Mouse (Mus musculus) limb, embryonic 12.5 days (tissue): Measurements from ENCODE around the gene Ntrk2. TPM values are rescaled to one million over a fixed set of nuclear protein-coding genes. Genes with fewer than 3 reads are reported as not detected.
"Not testable (repeated sequence)": the region's sequence is repeated elsewhere in the genome, so short reads cannot be mapped to it uniquely, and the experiment has no call there.

ENCODE experiments used
- ATAC-seq: fragments of 200-750 bp; cut with Nextera tagmentation; 2 replicates; pipeline ENCODE4 v1.8.0; 2017; ENCODE audit warnings: low read depth, moderate TSS enrichment; ENCODE audit not compliant: insufficient number of reproducible peaks, insufficient read depth, low FRiP score, low TSS enrichment
- H3K27ac ChIP-seq: fragments of 300-500 bp; sonication (generic); 2 replicates; pipeline ENCODE4 v1.5.1; 2016; ENCODE audit warnings: mild to moderate bottlenecking, moderate library complexity
- H3K27me3 ChIP-seq: fragments of 300-500 bp; sonication (generic); 2 replicates; pipeline ENCODE4 v1.6.1; 2016; ENCODE audit warnings: mild to moderate bottlenecking, moderate library complexity
- H3K36me3 ChIP-seq: fragments of 300-500 bp; sonication (generic); 2 replicates; pipeline ENCODE4 v1.6.1; 2016; ENCODE audit warnings: mild to moderate bottlenecking, moderate library complexity
- H3K4me1 ChIP-seq: fragments of 300-500 bp; sonication (generic); replicated peaks from 2 replicates; pipeline ENCODE4 v1.6.1; 2016
- H3K4me2 ChIP-seq: fragments of 300-500 bp; sonication (generic); 2 replicates; pipeline ENCODE4 v1.6.1; 2016; ENCODE audit warnings: mild to moderate bottlenecking, moderate library complexity
- H3K4me3 ChIP-seq: fragments of 300-500 bp; sonication (generic); replicated peaks from 2 replicates; pipeline ENCODE4 v1.5.1; 2016; ENCODE audit warnings: mild to moderate bottlenecking
- H3K9ac ChIP-seq: fragments of 300-500 bp; sonication (generic); replicated peaks from 2 replicates; pipeline ENCODE4 v1.6.1; 2016; ENCODE audit warnings: mild to moderate bottlenecking, moderate library complexity
- H3K9me3 ChIP-seq: fragments of 300-500 bp; sonication (generic); 2 replicates; pipeline ENCODE4 v1.6.1; 2016; ENCODE audit warnings: mild to moderate bottlenecking, moderate library complexity
- WGBS: fragments of 180-500 bp; shearing (Covaris S2); methylation state at CpG from one replicate; pipeline ENCODE4 v1.1.7; 2016; 5-methylcytosine and 5-hydroxymethylcytosine counted together
- polyA plus RNA-seq: library from polyadenylated mRNA; unstranded; fragments of >200 nt; fragmentation: Nextera tagmentation; extraction: Ambion mirVana; gene quantifications from 2 replicates; pipeline ENCODE4 v1.2.1, GENCODE M21; 2016

Ntrk2 gene
- polyA plus RNA-seq, 1 experiment from 2014 or later = 4.9 TPM

DNA sequence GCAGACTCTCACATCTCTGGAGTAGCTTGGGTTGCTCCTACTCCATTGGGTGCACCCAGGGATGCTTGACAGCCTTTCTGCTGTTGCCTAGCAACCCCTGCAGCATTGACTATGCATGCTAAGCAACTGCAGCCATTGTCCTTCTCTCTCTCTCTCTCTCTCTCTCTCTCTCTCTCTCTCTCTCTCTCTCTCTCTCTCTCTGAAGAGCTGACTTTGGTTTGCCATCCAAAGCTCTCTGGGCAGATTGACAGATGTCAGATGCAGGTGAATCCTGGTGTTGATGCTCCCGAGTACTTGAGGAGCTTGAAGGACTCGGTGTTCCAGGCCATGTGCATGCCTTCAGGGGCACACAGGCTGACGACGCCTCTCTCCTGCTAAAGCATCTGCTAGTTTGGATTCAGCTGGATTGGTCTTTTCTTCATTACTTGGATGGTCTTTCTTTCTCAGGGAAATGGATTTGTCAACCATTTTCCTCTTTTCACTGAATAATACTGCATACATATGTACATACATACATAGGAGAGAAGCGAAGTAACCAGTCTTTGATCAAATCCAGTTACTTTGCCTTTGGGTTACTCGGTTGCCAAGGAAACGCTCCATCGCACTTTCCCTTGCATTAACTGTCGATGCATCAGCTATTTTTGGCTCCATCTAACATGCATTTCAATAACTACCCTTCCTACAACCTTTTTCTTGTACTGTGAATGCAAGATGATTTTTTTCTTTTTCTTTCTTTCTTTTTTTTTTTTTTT, 234.8 kb downstream of the Ntrk2 start:
- Histone ChIP-seq H3K36me3 (no peaks in the 10 kb centered on the region), H3K27me3 (no peaks in the 10 kb centered on the region), H3K4me1 (0 out of 2 replicates have a peak, but pooled peaks cover 4% of the 10 kb centered on the region), H3K27ac (no peak overlapping the region), H3K4me2 (no peak overlapping the region), H3K9me3 (no peaks in the 10 kb centered on the region), H3K4me3 (no peak overlapping the region), H3K9ac (no peak overlapping the region)
- WGBS = 64% methylated on average over 9 of the region's 9 CpGs
- no peak for ATAC-seq

DNA sequence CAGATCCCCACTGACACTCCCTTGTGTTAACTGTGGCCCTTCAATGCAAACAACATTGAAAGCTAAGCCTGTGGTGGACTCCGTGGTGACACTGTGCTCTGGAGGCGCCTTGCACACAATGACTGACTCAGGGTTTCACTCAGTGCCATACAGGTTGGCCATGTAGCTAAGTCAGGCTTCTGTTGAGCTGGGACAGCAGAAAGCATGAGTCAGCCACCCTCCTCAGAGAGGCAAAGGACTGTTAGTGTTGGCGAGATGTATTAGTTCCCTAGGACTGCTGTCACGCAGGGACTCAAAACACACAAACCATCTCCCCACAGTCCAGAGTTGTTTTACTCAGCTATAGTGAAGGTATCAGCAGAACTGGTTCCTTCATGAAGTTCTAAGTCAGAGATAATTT, 245.8 kb downstream of the Ntrk2 start:
- ATAC-seq = no peak
- Histone ChIP-seq H3K9me3 (no peaks in the 10 kb centered on the region), H3K4me2 (no peak overlapping the region), H3K9ac (no peak overlapping the region), H3K4me1 (no peaks in the 10 kb centered on the region), H3K27ac (no peak overlapping the region), H3K36me3 (no peaks in the 10 kb centered on the region), H3K4me3 (no peak overlapping the region), H3K27me3 (no peaks in the 10 kb centered on the region)
- 88% methylated on average over 4 of the region's 4 CpGs for WGBS

DNA sequence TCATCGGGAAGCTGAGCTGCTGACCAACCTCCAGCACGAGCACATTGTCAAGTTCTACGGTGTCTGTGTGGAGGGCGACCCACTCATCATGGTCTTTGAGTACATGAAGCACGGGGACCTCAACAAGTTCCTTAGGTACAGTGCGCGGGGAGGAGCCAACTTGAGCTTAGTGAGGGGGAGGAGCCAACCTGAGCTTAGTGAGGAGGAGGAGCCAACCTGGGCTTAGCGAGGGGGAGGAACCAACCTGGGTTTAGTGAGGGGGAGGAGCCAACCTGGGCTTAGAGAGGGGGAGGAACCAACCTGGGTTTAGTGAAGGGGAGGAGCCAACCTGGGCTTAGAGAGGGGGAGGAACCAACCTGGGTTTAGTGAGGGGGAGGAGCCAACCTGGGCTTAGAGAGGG, 248.0 kb downstream of the Ntrk2 start:
- not testable (repeated sequence) for H3K27me3 ChIP-seq, H3K9me3 ChIP-seq, H3K4me1 ChIP-seq, H3K9ac ChIP-seq, H3K36me3 ChIP-seq, ATAC-seq, H3K4me3 ChIP-seq, H3K4me2 ChIP-seq, H3K27ac ChIP-seq
- 75% methylated on average over 8 of the region's 8 CpGs for WGBS

DNA sequence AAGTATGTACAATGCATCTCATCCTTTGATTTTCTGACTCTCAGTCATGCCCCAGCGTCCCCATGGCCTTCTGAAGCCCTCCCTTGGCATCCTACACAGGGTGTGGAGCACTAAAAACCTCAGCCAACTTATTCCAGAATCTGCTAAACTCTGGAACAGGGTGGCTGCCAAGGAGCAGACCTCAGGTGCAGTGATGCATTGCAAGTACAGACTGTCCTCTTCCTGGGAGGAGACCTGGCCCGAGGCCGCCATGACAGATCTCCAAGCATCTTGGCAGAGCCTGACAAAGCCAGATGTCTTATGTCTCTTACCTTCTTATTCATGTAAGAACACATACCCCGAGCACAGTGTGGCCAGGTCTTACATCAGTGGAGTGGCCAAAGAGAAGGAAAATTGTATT, 250.5 kb downstream of the Ntrk2 start:
- Histone ChIP-seq H3K9ac (no peak overlapping the region), H3K27me3 (peaks cover 17% of the 10 kb centered on the region), H3K4me1 (peaks cover 5% of the 10 kb centered on the region), H3K4me3 (no peak overlapping the region), H3K4me2 (no peak overlapping the region), H3K9me3 (no peaks in the 10 kb centered on the region), H3K36me3 (no peaks in the 10 kb centered on the region), H3K27ac (no peak overlapping the region)
- 82% methylated on average over 4 of the region's 4 CpGs for WGBS
- ATAC-seq = no peak

DNA sequence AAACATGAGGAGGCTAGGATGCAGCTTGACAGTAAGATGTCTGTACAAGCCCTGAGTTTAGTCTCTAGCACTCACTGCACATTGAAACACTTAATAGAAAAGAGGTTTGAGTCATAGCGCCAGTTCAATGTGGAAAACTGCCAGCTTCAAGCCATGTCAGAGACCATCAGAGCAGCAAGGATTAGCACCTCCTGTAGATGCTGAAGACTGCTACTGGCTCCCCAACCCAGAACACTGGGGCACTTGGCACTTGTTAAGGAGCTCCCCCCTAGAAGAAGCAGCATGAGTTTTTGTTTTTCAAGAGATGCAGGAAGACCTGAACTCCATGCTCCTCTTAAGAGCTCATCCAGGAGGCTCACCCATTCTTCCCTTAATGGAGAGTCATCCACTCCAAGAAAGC, 251.5 kb downstream of the Ntrk2 start:
- peaks cover 5% of the 10 kb centered on the region for H3K4me1 ChIP-seq
- WGBS = 63% methylated on average over 1 of the region's 1 CpGs
- ATAC-seq = no peak
- H3K4me2 ChIP-seq = no peak overlapping the region
- H3K36me3 ChIP-seq = no peaks in the 10 kb centered on the region
- H3K27ac ChIP-seq = no peak overlapping the region
- H3K9me3 ChIP-seq = no peaks in the 10 kb centered on the region
- H3K27me3 ChIP-seq = peaks cover 17% of the 10 kb centered on the region
- no peak overlapping the region for H3K4me3 ChIP-seq
- H3K9ac ChIP-seq = no peak overlapping the region

DNA sequence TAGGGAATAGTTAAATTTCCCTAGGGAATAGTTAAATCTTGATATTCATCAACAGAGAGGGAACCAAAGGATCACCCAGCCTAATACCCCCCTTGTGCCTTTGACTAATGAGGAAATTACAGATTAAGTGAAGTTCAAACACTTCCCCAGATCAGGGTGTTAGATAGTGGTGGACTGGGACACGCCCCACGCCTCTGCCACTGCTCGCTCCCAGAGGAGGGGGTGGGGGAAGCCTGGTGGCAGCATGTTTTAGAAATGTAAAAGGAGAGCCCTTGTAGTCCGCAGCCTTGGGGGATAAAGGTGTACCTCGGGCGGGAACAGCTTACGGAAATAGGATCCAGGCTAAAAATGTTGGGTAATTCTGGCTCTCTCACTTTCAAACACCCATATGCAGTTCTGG, 252.7 kb downstream of the Ntrk2 start:
- Histone ChIP-seq H3K27me3 (peaks cover 17% of the 10 kb centered on the region), H3K4me3 (no peak overlapping the region), H3K4me1 (peaks cover 5% of the 10 kb centered on the region), H3K36me3 (no peaks in the 10 kb centered on the region), H3K27ac (no peak overlapping the region), H3K4me2 (no peak overlapping the region), H3K9ac (no peak overlapping the region), H3K9me3 (no peaks in the 10 kb centered on the region)
- 14% methylated on average over 7 of the region's 7 CpGs for WGBS
- ATAC-seq = no peak

DNA sequence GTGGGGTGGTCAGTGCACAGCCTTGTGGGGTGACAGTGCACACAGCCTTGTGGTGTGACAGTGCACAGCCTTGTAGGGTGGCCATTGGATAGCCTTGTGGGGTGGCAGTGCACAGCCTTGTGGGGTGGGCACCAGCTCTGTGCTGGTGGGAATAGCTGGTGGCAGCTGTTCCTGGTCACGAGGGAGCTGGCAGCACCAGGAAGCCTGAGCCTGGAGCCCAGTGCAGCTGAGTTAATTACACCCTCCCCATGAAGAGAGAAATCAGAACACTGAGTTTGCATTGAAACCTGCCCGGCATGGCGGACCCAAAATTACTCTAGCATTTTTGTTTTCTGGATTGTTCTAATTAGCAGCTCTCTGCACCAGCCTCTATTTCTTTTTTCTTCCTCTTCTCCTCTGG, 259.3 kb downstream of the Ntrk2 start:
- no peak for ATAC-seq
- Histone ChIP-seq H3K9ac (no peak overlapping the region), H3K4me1 (no peaks in the 10 kb centered on the region), H3K9me3 (no peaks in the 10 kb centered on the region), H3K4me3 (no peak overlapping the region), H3K36me3 (no peaks in the 10 kb centered on the region), H3K4me2 (no peak overlapping the region), H3K27ac (no peak overlapping the region), H3K27me3 (peaks cover 8% of the 10 kb centered on the region; the same call in 1 of the 2 replicates)
- 72% methylated on average over 3 of the region's 3 CpGs for WGBS

DNA sequence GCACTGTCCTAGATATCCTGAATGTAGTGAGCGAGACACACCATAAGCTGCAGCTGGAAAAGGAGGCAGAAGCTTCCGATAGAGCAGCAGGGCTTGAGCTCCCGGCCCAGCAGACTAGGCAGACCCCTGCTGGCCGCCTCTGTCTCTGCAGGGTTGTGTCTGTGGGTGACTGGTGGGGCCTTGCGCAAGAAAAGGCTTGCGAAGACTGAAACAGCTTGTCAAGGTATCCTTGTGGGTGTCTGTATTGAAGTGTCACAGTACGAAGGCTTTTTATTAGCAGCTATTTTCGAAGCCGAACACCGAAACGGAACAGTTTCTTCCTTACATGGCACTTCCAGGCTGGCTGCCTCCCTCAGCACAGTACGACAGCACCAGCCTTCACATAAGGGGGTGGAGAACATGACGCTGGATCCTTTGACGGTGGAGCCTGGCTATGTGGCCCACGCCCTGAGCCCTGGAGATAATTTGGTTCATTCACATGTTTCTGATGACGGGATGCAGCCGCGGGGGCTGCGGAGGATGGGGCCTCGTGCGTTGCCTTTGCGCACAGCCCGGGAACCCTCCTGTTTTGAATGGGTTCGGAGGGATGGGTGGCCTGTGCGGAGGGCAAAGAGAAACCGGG, 267.4 kb downstream of the Ntrk2 start:
- H3K36me3 ChIP-seq = no peaks in the 10 kb centered on the region
- H3K4me1 ChIP-seq = 0 out of 2 replicates have a peak, but pooled peaks cover 4% of the 10 kb centered on the region
- peak overlapping the region; percentile 46 for H3K4me2 ChIP-seq
- WGBS = 25% methylated on average over 26 of the region's 26 CpGs
- peak; percentile 47; the same call in 1 of the 2 replicates for ATAC-seq
- no peak overlapping the region for H3K27ac ChIP-seq
- H3K4me3 ChIP-seq = peak overlapping the region; percentile 13; the same call in 1 of the 2 replicates
- no peak overlapping the region; the same call in 1 of the 2 replicates for H3K9ac ChIP-seq
- peaks cover 31% of the 10 kb centered on the region for H3K27me3 ChIP-seq
- no peaks in the 10 kb centered on the region for H3K9me3 ChIP-seq

DNA sequence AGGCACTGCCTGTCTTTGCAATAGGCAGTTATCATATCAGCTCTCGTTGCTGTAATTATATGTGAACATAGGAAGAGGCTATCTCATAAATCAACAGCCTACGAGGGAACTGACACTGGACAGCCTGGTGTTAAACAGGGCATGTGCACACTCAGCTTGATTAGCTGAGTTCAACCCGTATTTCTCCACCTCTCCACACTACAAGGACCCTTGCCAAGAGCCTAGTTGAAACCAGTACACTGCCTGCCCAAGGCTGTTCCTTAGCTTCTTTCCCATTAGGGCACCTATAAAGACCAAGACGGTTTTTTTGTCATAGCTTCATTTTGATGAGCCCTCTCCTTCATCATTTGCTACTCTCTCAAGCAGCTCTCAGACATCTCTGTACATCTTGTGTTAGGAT, 270.1 kb downstream of the Ntrk2 start:
- H3K4me1 ChIP-seq = 0 out of 2 replicates have a peak, but pooled peaks cover 4% of the 10 kb centered on the region
- no peak overlapping the region for H3K4me3 ChIP-seq
- H3K27ac ChIP-seq = no peak overlapping the region
- no peak for ATAC-seq
- WGBS = 55% methylated on average over 4 of the region's 4 CpGs
- H3K9me3 ChIP-seq = no peaks in the 10 kb centered on the region
- peaks cover 27% of the 10 kb centered on the region for H3K27me3 ChIP-seq
- H3K36me3 ChIP-seq = no peaks in the 10 kb centered on the region
- no peak overlapping the region for H3K4me2 ChIP-seq
- no peak overlapping the region for H3K9ac ChIP-seq

DNA sequence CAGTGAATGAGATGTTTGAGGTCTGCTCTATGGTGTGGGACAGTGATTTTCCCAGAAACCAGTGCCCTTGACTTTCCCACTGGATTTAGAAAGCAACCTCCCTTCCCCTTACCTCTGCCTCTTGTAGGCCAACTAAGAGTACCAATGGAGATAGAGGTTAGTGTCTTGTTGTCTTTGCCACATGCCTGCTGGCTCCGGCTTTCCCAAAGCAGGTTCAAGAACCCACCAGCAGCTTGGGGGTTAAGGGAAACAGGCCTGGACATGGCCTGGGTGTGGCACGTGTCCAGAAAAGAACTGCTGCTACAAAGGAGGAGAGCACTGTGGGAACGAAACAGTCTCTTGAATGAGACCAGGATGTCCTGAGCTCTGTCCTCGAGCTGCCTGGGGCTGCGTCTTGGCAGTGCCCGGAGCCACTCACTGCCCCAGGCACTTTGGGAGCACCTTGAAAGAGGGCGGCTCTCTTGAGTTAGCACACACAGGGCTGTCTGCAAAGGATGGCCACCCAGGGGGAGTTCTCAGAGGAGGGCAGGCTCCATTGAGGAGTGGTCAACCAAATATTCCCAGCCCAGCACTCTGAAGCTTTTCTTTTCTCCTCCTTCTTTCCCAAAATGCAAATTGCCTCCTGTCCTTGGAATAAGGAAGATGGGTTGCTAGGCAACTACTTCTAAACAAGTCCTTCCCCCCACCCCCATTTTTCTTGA, 273.5 kb downstream of the Ntrk2 start:
- Histone ChIP-seq H3K9ac (no peak overlapping the region), H3K36me3 (no peaks in the 10 kb centered on the region), H3K4me1 (no peaks in the 10 kb centered on the region), H3K27me3 (peaks cover 9% of the 10 kb centered on the region), H3K4me2 (no peak overlapping the region), H3K27ac (no peak overlapping the region), H3K4me3 (no peak overlapping the region), H3K9me3 (no peaks in the 10 kb centered on the region)
- WGBS = 64% methylated on average over 7 of the region's 7 CpGs
- no peak for ATAC-seq

DNA sequence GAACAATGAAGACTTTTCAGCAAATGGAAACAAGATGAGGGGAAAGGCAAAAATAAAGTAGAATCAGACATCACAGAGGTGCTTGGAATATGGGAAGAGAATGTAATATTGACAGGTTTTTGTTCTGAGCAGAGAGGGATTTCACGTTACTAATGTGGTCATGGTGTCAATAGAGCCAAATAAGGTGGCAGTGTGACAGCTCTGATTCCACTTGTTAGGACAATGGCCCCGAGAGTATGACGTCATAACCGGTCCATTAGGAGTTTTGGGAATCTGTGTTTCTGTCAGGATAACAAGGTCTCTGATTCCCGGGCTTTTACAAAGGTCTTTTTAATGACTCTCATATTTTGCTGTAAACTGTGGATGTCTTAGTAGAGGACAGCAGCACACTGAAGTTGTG, 274.1 kb downstream of the Ntrk2 start:
- no peak overlapping the region for H3K9ac ChIP-seq
- no peaks in the 10 kb centered on the region for H3K4me1 ChIP-seq
- no peak for ATAC-seq
- 87% methylated on average over 5 of the region's 5 CpGs for WGBS
- H3K27me3 ChIP-seq = peaks cover 5% of the 10 kb centered on the region
- H3K4me3 ChIP-seq = no peak overlapping the region
- H3K4me2 ChIP-seq = no peak overlapping the region
- no peaks in the 10 kb centered on the region for H3K9me3 ChIP-seq
- no peak overlapping the region for H3K27ac ChIP-seq
- no peaks in the 10 kb centered on the region for H3K36me3 ChIP-seq
